Mouse (Mus musculus) forebrain, embryonic 11.5 days (tissue): ENCODE measurements around the gene Stk35. TPM values are rescaled to one million over a fixed set of nuclear protein-coding genes. Genes with fewer than 3 reads are reported as not detected.

Source experiments
- ATAC-seq: fragments of 200-750 bp; cut with Nextera tagmentation; replicated peaks from 2 replicates; pipeline ENCODE4 v1.8.0; 2017; ENCODE audit warnings: moderate TSS enrichment; ENCODE audit not compliant: low FRiP score
- DNase-seq: peaks from one replicate; pipeline ENCODE4 v3.0.0-alpha.2; 2017; ENCODE audit warnings: low spot score
- H3K27ac ChIP-seq: fragments of 300-500 bp; sonication (generic); 2 replicates; pipeline ENCODE4 v1.5.1; 2014; ENCODE audit warnings: low read depth, low read length
- H3K27me3 ChIP-seq: fragments of 300-500 bp; sonication (generic); 2 replicates; pipeline ENCODE4 v1.6.1; 2014; ENCODE audit warnings: mild to moderate bottlenecking, low read length, mixed read lengths; ENCODE audit not compliant: control insufficient read depth, insufficient read depth
- H3K36me3 ChIP-seq: fragments of 300-500 bp; sonication (generic); 2 replicates; pipeline ENCODE4 v1.6.1; 2014; ENCODE audit warnings: mild to moderate bottlenecking, low read length, moderate library complexity, mixed read lengths; ENCODE audit not compliant: control insufficient read depth, insufficient read depth
- H3K4me1 ChIP-seq: fragments of 300-500 bp; sonication (generic); replicated peaks from 2 replicates; pipeline ENCODE4 v1.6.1; 2014; ENCODE audit warnings: low read length, mixed read lengths; ENCODE audit not compliant: control insufficient read depth, insufficient read depth
- H3K4me2 ChIP-seq: fragments of 300-500 bp; sonication (generic); 2 replicates; pipeline ENCODE4 v1.6.1; 2014; ENCODE audit warnings: low read depth, mild to moderate bottlenecking, low read length, moderate library complexity, mixed read lengths; ENCODE audit not compliant: severe bottlenecking
- H3K4me3 ChIP-seq: fragments of 300-500 bp; sonication (generic); 2 replicates; pipeline ENCODE4 v1.5.1; 2014; ENCODE audit warnings: low read depth, low read length
- H3K9ac ChIP-seq: fragments of 300-500 bp; sonication (generic); 2 replicates; pipeline ENCODE4 v1.6.1; 2014; ENCODE audit warnings: low read length
- H3K9me3 ChIP-seq: fragments of 300-500 bp; sonication (generic); 2 replicates; pipeline ENCODE4 v1.6.1; 2016; ENCODE audit warnings: low read length, mixed read lengths; ENCODE audit not compliant: control insufficient read depth
- WGBS: fragments of 180-500 bp; shearing (Covaris S2); extraction: QIAGEN DNeasy Blood & Tissue Kit; methylation state at CpG from one replicate; pipeline ENCODE4 v1.1.7; 2014; 5-methylcytosine and 5-hydroxymethylcytosine counted together
- polyA plus RNA-seq: library from polyadenylated mRNA; unstranded; fragments of >200 nt; fragmentation: Nextera tagmentation; extraction: Ambion mirVana; gene quantifications from 2 replicates; pipeline ENCODE4 v1.2.1, GENCODE M21; 2014

Stk35 gene
- polyA plus RNA-seq, 1 experiment from 2014 or later: 20.4 TPM

GRCm38 (mm10) chr2:129873489-129873888 is 73.2 kb downstream of the Stk35 start:
- no peaks in the 10 kb centered on the region for H3K4me1 ChIP-seq
- H3K27me3 ChIP-seq: no peaks in the 10 kb centered on the region
- H3K9ac ChIP-seq: no peak overlapping the region
- DNase-seq: peak; percentile 91
- no peak overlapping the region for H3K27ac ChIP-seq
- H3K4me2 ChIP-seq: no peak overlapping the region
- H3K36me3 ChIP-seq: no peaks in the 10 kb centered on the region
- WGBS: 6% methylated on average over 5 of the region's 5 CpGs
- no peaks in the 10 kb centered on the region for H3K9me3 ChIP-seq
- no peak overlapping the region for H3K4me3 ChIP-seq
- peak; percentile 64 for ATAC-seq

DNA sequence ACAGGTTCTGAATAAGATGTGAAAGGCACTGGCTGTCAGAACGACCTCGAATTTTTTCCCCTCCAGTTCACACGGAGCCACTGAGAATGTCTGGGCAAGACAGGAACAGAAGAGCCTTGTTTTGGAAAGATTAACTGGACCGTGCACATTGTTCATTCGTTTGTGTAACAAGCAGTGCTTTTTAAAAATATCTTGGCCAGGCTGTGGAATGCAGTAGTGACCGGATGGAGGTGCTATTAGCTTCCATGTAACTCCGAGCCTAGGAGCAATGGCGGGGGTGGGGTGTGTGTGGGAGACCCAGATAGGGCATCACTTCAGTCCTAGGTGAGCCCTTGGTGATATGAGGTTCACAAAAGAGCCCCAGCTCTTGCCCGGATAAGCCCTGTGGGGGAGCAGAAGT is 73.8 kb downstream of the Stk35 start:
- Histone ChIP-seq H3K4me3 (no peak overlapping the region), H3K9me3 (no peaks in the 10 kb centered on the region), H3K4me2 (no peak overlapping the region), H3K36me3 (no peaks in the 10 kb centered on the region), H3K4me1 (no peaks in the 10 kb centered on the region), H3K9ac (no peak overlapping the region), H3K27me3 (no peaks in the 10 kb centered on the region), H3K27ac (no peak overlapping the region)
- ATAC-seq: no peak
- 46% methylated on average over 9 of the region's 9 CpGs for WGBS
- DNase-seq: no peak

DNA sequence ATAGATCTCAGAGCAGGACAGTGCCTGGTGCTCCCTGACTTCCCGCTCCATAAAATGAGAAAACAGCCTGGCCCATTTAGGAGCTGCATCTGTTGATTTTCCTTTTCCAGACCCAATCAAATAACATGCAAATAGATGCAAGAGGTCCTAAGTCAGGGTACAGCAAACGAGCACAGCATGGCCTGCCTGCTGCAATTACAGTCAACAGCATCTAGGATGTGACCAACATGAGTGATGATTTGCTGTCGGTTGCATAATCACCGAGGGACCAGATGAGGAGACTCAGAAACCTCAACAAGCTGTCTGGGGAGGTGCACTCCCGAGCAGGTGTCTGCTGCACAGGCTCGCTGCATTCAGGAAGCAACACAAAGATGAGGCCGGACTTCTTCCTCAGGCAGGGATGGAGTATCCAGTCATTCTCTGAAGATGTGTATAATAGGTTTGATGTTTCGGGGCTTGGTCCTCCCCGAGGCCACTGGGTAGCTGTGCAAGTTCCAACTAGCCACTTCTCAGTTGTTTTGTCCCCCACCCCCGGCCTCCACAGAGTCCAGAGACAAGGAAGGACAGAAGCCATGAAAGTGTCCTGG is 74.3 kb downstream of the Stk35 start:
- H3K4me2 ChIP-seq: no peak overlapping the region
- no peaks in the 10 kb centered on the region for H3K4me1 ChIP-seq
- no peak overlapping the region for H3K27ac ChIP-seq
- H3K9me3 ChIP-seq: no peaks in the 10 kb centered on the region
- H3K27me3 ChIP-seq: no peaks in the 10 kb centered on the region
- no peaks in the 10 kb centered on the region for H3K36me3 ChIP-seq
- WGBS: 81% methylated on average over 10 of the region's 10 CpGs
- H3K4me3 ChIP-seq: no peak overlapping the region
- ATAC-seq: no peak
- no peak overlapping the region for H3K9ac ChIP-seq
- DNase-seq: no peak

DNA sequence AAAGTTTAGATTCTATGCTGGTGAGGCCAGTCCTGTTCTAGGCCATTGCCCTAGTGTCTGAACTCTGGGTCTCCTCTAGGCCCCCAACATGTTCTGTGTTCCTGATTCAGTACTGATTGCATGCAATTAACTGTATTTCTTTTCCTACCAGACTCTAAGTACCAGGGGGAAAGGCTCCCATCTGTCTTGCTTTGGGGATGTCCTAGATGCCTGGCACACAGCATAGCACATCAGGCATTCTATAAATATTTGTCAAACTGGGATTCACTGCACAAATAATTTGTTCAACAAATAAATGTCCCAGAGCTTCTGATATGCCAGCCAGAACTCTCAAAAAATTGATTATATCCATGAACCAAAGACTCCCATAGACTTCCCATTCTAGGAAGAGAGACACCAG is 76.6 kb downstream of the Stk35 start:
- no peaks in the 10 kb centered on the region for H3K9me3 ChIP-seq
- H3K4me1 ChIP-seq: no peaks in the 10 kb centered on the region
- H3K9ac ChIP-seq: no peak overlapping the region
- no peaks in the 10 kb centered on the region for H3K27me3 ChIP-seq
- H3K4me3 ChIP-seq: no peak overlapping the region
- no peaks in the 10 kb centered on the region for H3K36me3 ChIP-seq
- H3K4me2 ChIP-seq: no peak overlapping the region
- DNase-seq: no peak
- ATAC-seq: no peak
- no peak overlapping the region for H3K27ac ChIP-seq

DNA sequence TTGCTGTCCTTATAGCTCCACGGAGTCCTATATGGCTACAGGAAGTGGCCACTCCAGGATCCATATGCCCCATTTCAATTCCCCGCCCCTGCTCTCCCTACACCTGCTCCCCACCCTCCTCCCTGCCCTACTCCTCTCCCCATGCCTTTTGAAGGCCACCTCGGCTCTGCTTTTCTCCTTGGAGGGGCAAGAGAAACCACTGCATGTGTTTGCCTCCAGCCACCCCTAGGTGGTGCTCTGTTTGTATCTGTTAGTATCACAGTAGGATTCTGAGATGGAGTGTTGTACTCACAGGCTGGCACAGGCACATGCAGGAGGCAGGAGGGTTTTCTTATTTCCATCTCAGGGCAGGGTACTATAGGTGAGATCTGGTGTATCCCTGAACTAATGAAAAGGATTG is 79.5 kb downstream of the Stk35 start:
- Histone ChIP-seq H3K4me1 (no peaks in the 10 kb centered on the region), H3K4me2 (no peak overlapping the region), H3K36me3 (no peaks in the 10 kb centered on the region), H3K9me3 (no peaks in the 10 kb centered on the region), H3K9ac (no peak overlapping the region), H3K27me3 (no peaks in the 10 kb centered on the region), H3K27ac (no peak overlapping the region), H3K4me3 (no peak overlapping the region)
- DNase-seq (peak; percentile 71), ATAC-seq (0 out of 2 replicates have a peak, but pooled peaks have one; percentile 46)
- 37% methylated on average over 3 of the region's 3 CpGs for WGBS

GRCm38 (mm10) chr2:129880226-129880625 is 79.9 kb downstream of the Stk35 start:
- ATAC-seq (no peak), DNase-seq (no peak)
- 86% methylated on average over 7 of the region's 7 CpGs for WGBS
- Histone ChIP-seq H3K27me3 (no peaks in the 10 kb centered on the region), H3K4me2 (no peak overlapping the region), H3K9me3 (no peaks in the 10 kb centered on the region), H3K36me3 (no peaks in the 10 kb centered on the region), H3K27ac (no peak overlapping the region), H3K9ac (no peak overlapping the region), H3K4me3 (no peak overlapping the region), H3K4me1 (no peaks in the 10 kb centered on the region)

GRCm38 (mm10) chr2:129881886-129882285 is 81.6 kb downstream of the Stk35 start:
- H3K4me2 ChIP-seq: no peak overlapping the region
- H3K36me3 ChIP-seq: no peaks in the 10 kb centered on the region
- DNase-seq: no peak
- no peak for ATAC-seq
- H3K9me3 ChIP-seq: no peaks in the 10 kb centered on the region
- H3K27me3 ChIP-seq: no peaks in the 10 kb centered on the region
- no peaks in the 10 kb centered on the region for H3K4me1 ChIP-seq
- 54% methylated on average over 1 of the region's 1 CpGs for WGBS
- H3K4me3 ChIP-seq: no peak overlapping the region
- H3K9ac ChIP-seq: no peak overlapping the region
- no peak overlapping the region for H3K27ac ChIP-seq

Other genes starting within 250 kb of the Stk35 start
- 18.7 and 22.5 TPM in 2 replicates for gene Sirpa, start 207.7 kb upstream of the Stk35 start, polyA plus RNA-seq
- 0.25 and 0.40 TPM in 2 replicates for gene Pdyn, start 100.7 kb upstream of the Stk35 start, polyA plus RNA-seq
- gene Tgm3, start 211.8 kb downstream of the Stk35 start, polyA plus RNA-seq: not detected in 2 replicates